Mouse (Mus musculus) thymus, postnatal 25 days (tissue): ENCODE data around the gene Atg7.

ENCODE experiments used
- DNase-seq: peaks from one replicate; pipeline ENCODE4 v3.0.0; 2022

The Atg7 gene

GRCm38 (mm10) chr6:114826889-114827288 lies 184.0 kb downstream of the Atg7 start:
- DNase-seq: no peak

- DNase-seq: no peak
These were observed 187.0 kb downstream of the Atg7 start for GRCm38 (mm10) chr6:114829660-114830438.

- DNase-seq: no peak
These were observed 188.9 kb downstream of the Atg7 start for GRCm38 (mm10) chr6:114831807-114832206.

GRCm38 (mm10) chr6:114833058-114833685 lies 190.3 kb downstream of the Atg7 start:
- no peak for DNase-seq

GRCm38 (mm10) chr6:114833791-114834346 lies 191.0 kb downstream of the Atg7 start:
- DNase-seq: no peak

- DNase-seq: no peak
These were observed 192.4 kb downstream of the Atg7 start for GRCm38 (mm10) chr6:114835344-114835743.

- no peak for DNase-seq
These were observed 192.9 kb downstream of the Atg7 start for GRCm38 (mm10) chr6:114835752-114836151.

- no peak for DNase-seq
These were observed 193.5 kb downstream of the Atg7 start for GRCm38 (mm10) chr6:114836433-114836832.

GRCm38 (mm10) chr6:114838872-114839271 lies 196.0 kb downstream of the Atg7 start:
- DNase-seq: no peak

GRCm38 (mm10) chr6:114840012-114840411 lies 197.1 kb downstream of the Atg7 start:
- DNase-seq: no peak

- no peak for DNase-seq
These were observed 199.2 kb downstream of the Atg7 start for GRCm38 (mm10) chr6:114842131-114842530.

GRCm38 (mm10) chr6:114842863-114843262 lies 200.0 kb downstream of the Atg7 start:
- DNase-seq: no peak

GRCm38 (mm10) chr6:114846153-114846772 lies 203.4 kb downstream of the Atg7 start:
- no peak for DNase-seq

- DNase-seq: no peak
These were observed 204.8 kb downstream of the Atg7 start for GRCm38 (mm10) chr6:114847582-114848174.

- no peak for DNase-seq
These were observed 205.9 kb downstream of the Atg7 start for GRCm38 (mm10) chr6:114848761-114849160.

- DNase-seq: no peak
These were observed 206.9 kb downstream of the Atg7 start for GRCm38 (mm10) chr6:114849787-114850186.

- DNase-seq: no peak
These were observed 208.8 kb downstream of the Atg7 start for GRCm38 (mm10) chr6:114851688-114852087.

GRCm38 (mm10) chr6:114852739-114853138 lies 209.8 kb downstream of the Atg7 start:
- DNase-seq: no peak

- no peak for DNase-seq
These were observed 211.5 kb downstream of the Atg7 start for GRCm38 (mm10) chr6:114854368-114854767.

GRCm38 (mm10) chr6:114855644-114856043 lies 212.7 kb downstream of the Atg7 start:
- no peak for DNase-seq

- DNase-seq: no peak
These were observed 213.6 kb downstream of the Atg7 start for GRCm38 (mm10) chr6:114856501-114856900.

GRCm38 (mm10) chr6:114857996-114858721 lies 215.3 kb downstream of the Atg7 start:
- no peak for DNase-seq

- no peak for DNase-seq
These were observed 215.8 kb downstream of the Atg7 start for GRCm38 (mm10) chr6:114858722-114859053.
